Mouse (Mus musculus) megakaryocyte, embryonic 14.5 days (primary cell): Measurements from ENCODE around the gene Lgr5.

Experiments
- FLI1 ChIP-seq: IDR thresholded peaks from 2 replicates; pipeline ENCODE4 v1.6.1; 2012; ENCODE audit warnings: low read length, inconsistent platforms, mixed read lengths
- GATA1 ChIP-seq: IDR thresholded peaks from 3 replicates; pipeline ENCODE4 v1.6.1; 2012; ENCODE audit warnings: mixed read lengths, low read length, inconsistent platforms, borderline replicate concordance

DNA sequence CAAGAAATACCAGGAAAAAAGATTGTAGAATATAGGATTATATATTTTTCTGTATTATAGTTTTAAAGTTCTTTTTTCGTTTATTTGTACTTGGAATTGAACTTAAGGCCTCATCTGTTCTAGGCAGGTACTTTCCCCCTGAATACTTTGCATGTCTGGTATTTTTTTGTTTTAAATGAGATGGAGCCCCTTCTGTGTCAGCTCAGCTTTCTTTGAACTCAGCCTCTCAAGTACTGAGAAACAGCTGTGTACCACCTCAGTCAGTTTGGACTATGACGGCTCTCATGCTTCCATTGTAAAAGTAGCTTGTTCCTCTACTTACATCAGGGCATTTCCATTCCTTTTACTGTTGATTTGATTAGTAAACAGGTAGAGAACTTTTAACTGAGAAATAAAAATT lies 174.1 kb downstream of the Lgr5 start:
- TF ChIP-seq GATA1 (no peak), FLI1 (no peak)
